Mouse (Mus musculus) olfactory bulb, adult 2 months (tissue): ENCODE data around the gene Als2cr12.

ENCODE experiments used
- CTCF ChIP-seq: fragments of 200-500 bp; IDR thresholded peaks from 2 replicates; pipeline ENCODE4 v1.5.1; 2012; ENCODE audit warnings: low read depth, mild to moderate bottlenecking, low read length, moderate library complexity; ENCODE audit not compliant: insufficient read depth
- POLR2A ChIP-seq: fragments of 200-500 bp; IDR thresholded peaks from 2 replicates; pipeline ENCODE4 v1.6.1; 2012; ENCODE audit warnings: mild to moderate bottlenecking, low read depth, low read length, moderate library complexity; ENCODE audit not compliant: insufficient read depth

DNA sequence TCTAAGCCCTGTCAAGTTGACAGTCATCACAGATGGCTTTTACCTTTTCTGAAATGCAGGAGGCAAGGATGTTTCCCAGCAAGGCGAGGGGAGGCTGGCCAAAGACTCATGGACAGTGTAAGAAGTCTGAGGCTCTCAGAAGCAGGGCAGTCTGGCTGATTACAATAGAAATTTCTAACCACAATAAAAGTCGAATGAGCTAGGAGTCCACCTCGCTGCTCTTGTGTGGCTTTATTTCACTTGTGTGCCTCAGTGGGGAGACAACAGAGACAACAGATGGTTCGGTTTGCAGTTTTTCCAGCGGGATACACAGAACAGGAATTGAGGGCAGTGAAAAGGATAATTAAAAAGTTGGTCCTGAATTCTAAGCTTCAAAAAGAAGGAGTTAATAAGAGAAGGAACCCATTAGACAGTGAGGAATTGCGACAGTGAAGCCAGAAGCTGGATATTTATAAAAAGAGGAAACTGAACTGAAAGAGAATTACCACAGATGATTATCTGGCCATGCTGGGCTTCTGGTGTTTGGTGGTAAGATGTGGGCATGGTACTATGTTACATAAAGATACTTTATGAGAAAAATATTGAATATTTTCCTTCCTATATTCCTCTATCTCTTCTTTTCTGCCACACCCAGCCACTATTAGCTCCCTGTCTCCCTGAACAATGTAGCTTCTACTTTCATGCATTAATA, 77.7 kb downstream of the Als2cr12 start:
- TF ChIP-seq POLR2A (no peak), CTCF (no peak)
